Mouse (Mus musculus) forebrain, embryonic 12.5 days (tissue): ENCODE data around the gene Sar1b. TPM values are rescaled to one million over a fixed set of nuclear protein-coding genes. Genes with fewer than 3 reads are reported as not detected.

Experiments used
- ATAC-seq: fragments of 200-750 bp; cut with Nextera tagmentation; 2 replicates; pipeline ENCODE4 v1.8.0; 2017; ENCODE audit warnings: moderate TSS enrichment; ENCODE audit not compliant: low FRiP score
- H3K27ac ChIP-seq: fragments of 300-500 bp; sonication (generic); 2 replicates; pipeline ENCODE4 v1.5.1; 2016; ENCODE audit warnings: mild to moderate bottlenecking
- H3K27me3 ChIP-seq: fragments of 300-500 bp; sonication (generic); 2 replicates; pipeline ENCODE4 v1.6.1; 2016; ENCODE audit warnings: mild to moderate bottlenecking
- H3K36me3 ChIP-seq: fragments of 300-500 bp; sonication (generic); replicated peaks from 2 replicates; pipeline ENCODE4 v1.6.1; 2016; ENCODE audit warnings: mild to moderate bottlenecking
- H3K4me1 ChIP-seq: fragments of 300-500 bp; sonication (generic); 2 replicates; pipeline ENCODE4 v1.6.1; 2016
- H3K4me2 ChIP-seq: fragments of 300-500 bp; sonication (generic); 2 replicates; pipeline ENCODE4 v1.6.1; 2016; ENCODE audit warnings: mild to moderate bottlenecking, moderate library complexity
- H3K4me3 ChIP-seq: fragments of 300-500 bp; sonication (generic); replicated peaks from 2 replicates; pipeline ENCODE4 v1.5.1; 2016; ENCODE audit warnings: mild to moderate bottlenecking
- H3K9ac ChIP-seq: fragments of 300-500 bp; sonication (generic); 2 replicates; pipeline ENCODE4 v1.6.1; 2016; ENCODE audit warnings: mild to moderate bottlenecking
- H3K9me3 ChIP-seq: fragments of 300-500 bp; sonication (generic); 2 replicates; pipeline ENCODE4 v1.6.1; 2016
- WGBS: fragments of 180-500 bp; shearing (Covaris S2); methylation state at CpG from one replicate; pipeline ENCODE4 v1.1.7; 2016; 5-methylcytosine and 5-hydroxymethylcytosine counted together
- polyA plus RNA-seq: library from polyadenylated mRNA; unstranded; fragments of >200 nt; fragmentation: Nextera tagmentation; extraction: Ambion mirVana; gene quantifications from 2 replicates; pipeline ENCODE4 v1.2.1, GENCODE M21; 2016

The Sar1b gene
- polyA plus RNA-seq, 1 experiment from 2014 or later: 115 TPM

- H3K4me3 ChIP-seq: no peak overlapping the region
- H3K27me3 ChIP-seq: no peaks in the 10 kb centered on the region
- no peaks in the 10 kb centered on the region for H3K36me3 ChIP-seq
- no peaks in the 10 kb centered on the region for H3K9me3 ChIP-seq
- no peak for ATAC-seq
- H3K4me1 ChIP-seq: peaks cover 13% of the 10 kb centered on the region; the same call in 1 of the 2 replicates
- WGBS: 70% methylated on average over 3 of the region's 3 CpGs
- H3K4me2 ChIP-seq: no peak overlapping the region
- H3K27ac ChIP-seq: no peak overlapping the region
- H3K9ac ChIP-seq: no peak overlapping the region
Measured at GRCm38 (mm10) chr11:51819964-51820363, 56.5 kb downstream of the Sar1b start.

GRCm38 (mm10) chr11:51820861-51821260 lies 57.4 kb downstream of the Sar1b start:
- H3K36me3 ChIP-seq: no peaks in the 10 kb centered on the region
- no peaks in the 10 kb centered on the region for H3K27me3 ChIP-seq
- no peak overlapping the region for H3K4me3 ChIP-seq
- 44% methylated on average over 11 of the region's 11 CpGs for WGBS
- no peak overlapping the region for H3K9ac ChIP-seq
- no peak overlapping the region for H3K27ac ChIP-seq
- ATAC-seq: no peak
- peaks cover 13% of the 10 kb centered on the region; the same call in 1 of the 2 replicates for H3K4me1 ChIP-seq
- no peak overlapping the region for H3K4me2 ChIP-seq
- H3K9me3 ChIP-seq: no peaks in the 10 kb centered on the region

GRCm38 (mm10) chr11:51822736-51823135 lies 59.2 kb downstream of the Sar1b start:
- Histone ChIP-seq H3K36me3 (no peaks in the 10 kb centered on the region), H3K9ac (no peak overlapping the region), H3K9me3 (no peaks in the 10 kb centered on the region), H3K27ac (no peak overlapping the region), H3K4me3 (no peak overlapping the region), H3K27me3 (no peaks in the 10 kb centered on the region), H3K4me2 (no peak overlapping the region), H3K4me1 (peaks cover 13% of the 10 kb centered on the region; the same call in 1 of the 2 replicates)
- ATAC-seq: no peak
- WGBS: 42% methylated on average over 4 of the region's 4 CpGs

GRCm38 (mm10) chr11:51823271-51823670 lies 59.8 kb downstream of the Sar1b start:
- Histone ChIP-seq H3K4me3 (no peak overlapping the region), H3K4me1 (peaks cover 13% of the 10 kb centered on the region; the same call in 1 of the 2 replicates), H3K9me3 (no peaks in the 10 kb centered on the region), H3K36me3 (no peaks in the 10 kb centered on the region), H3K27me3 (no peaks in the 10 kb centered on the region), H3K27ac (no peak overlapping the region), H3K4me2 (no peak overlapping the region), H3K9ac (no peak overlapping the region)
- WGBS: 84% methylated on average over 11 of the region's 11 CpGs
- no peak for ATAC-seq

- H3K27me3 ChIP-seq: no peaks in the 10 kb centered on the region
- no peak overlapping the region for H3K9ac ChIP-seq
- no peak overlapping the region for H3K27ac ChIP-seq
- no peak overlapping the region for H3K4me2 ChIP-seq
- no peaks in the 10 kb centered on the region for H3K9me3 ChIP-seq
- H3K4me3 ChIP-seq: no peak overlapping the region
- H3K36me3 ChIP-seq: no peaks in the 10 kb centered on the region
- WGBS: 86% methylated on average over 3 of the region's 3 CpGs
- peaks cover 13% of the 10 kb centered on the region; the same call in 1 of the 2 replicates for H3K4me1 ChIP-seq
- no peak for ATAC-seq
Measured at GRCm38 (mm10) chr11:51823963-51824753, 60.7 kb downstream of the Sar1b start.

- Histone ChIP-seq H3K27ac (no peak overlapping the region), H3K4me3 (no peak overlapping the region), H3K9ac (no peak overlapping the region), H3K27me3 (no peaks in the 10 kb centered on the region), H3K9me3 (no peaks in the 10 kb centered on the region), H3K36me3 (no peaks in the 10 kb centered on the region), H3K4me1 (peaks cover 13% of the 10 kb centered on the region; the same call in 1 of the 2 replicates), H3K4me2 (no peak overlapping the region)
- no peak for ATAC-seq
- 92% methylated on average over 19 of the region's 19 CpGs for WGBS
Measured at GRCm38 (mm10) chr11:51824867-51825424, 61.5 kb downstream of the Sar1b start.

- Histone ChIP-seq H3K4me1 (peaks cover 10% of the 10 kb centered on the region; the same call in 1 of the 2 replicates), H3K4me2 (no peak overlapping the region), H3K27me3 (no peaks in the 10 kb centered on the region), H3K9me3 (no peaks in the 10 kb centered on the region), H3K27ac (no peak overlapping the region), H3K36me3 (no peaks in the 10 kb centered on the region), H3K9ac (no peak overlapping the region; the same call in 1 of the 2 replicates), H3K4me3 (no peak overlapping the region)
- no peak for ATAC-seq
- 76% methylated on average over 4 of the region's 4 CpGs for WGBS
Measured at GRCm38 (mm10) chr11:51831962-51832909, 68.7 kb downstream of the Sar1b start.

- Histone ChIP-seq H3K9me3 (no peaks in the 10 kb centered on the region), H3K27ac (no peak overlapping the region), H3K4me3 (no peak overlapping the region), H3K9ac (no peak overlapping the region), H3K27me3 (no peaks in the 10 kb centered on the region), H3K4me2 (no peak overlapping the region), H3K36me3 (no peaks in the 10 kb centered on the region), H3K4me1 (peaks cover 13% of the 10 kb centered on the region; the same call in 1 of the 2 replicates)
- ATAC-seq: no peak
- 75% methylated on average over 5 of the region's 5 CpGs for WGBS
Measured at GRCm38 (mm10) chr11:51832992-51833391, 69.5 kb downstream of the Sar1b start.

GRCm38 (mm10) chr11:51833393-51834066 lies 70.0 kb downstream of the Sar1b start:
- peaks cover 13% of the 10 kb centered on the region; the same call in 1 of the 2 replicates for H3K4me1 ChIP-seq
- WGBS: 92% methylated on average over 10 of the region's 10 CpGs
- ATAC-seq: no peak
- no peak overlapping the region for H3K27ac ChIP-seq
- H3K4me2 ChIP-seq: no peak overlapping the region
- no peak overlapping the region for H3K9ac ChIP-seq
- H3K27me3 ChIP-seq: no peaks in the 10 kb centered on the region
- H3K36me3 ChIP-seq: no peaks in the 10 kb centered on the region
- H3K9me3 ChIP-seq: no peaks in the 10 kb centered on the region
- no peak overlapping the region for H3K4me3 ChIP-seq

- no peaks in the 10 kb centered on the region for H3K27me3 ChIP-seq
- no peak for ATAC-seq
- H3K27ac ChIP-seq: no peak overlapping the region
- no peaks in the 10 kb centered on the region for H3K9me3 ChIP-seq
- H3K9ac ChIP-seq: no peak overlapping the region
- H3K36me3 ChIP-seq: no peaks in the 10 kb centered on the region
- H3K4me1 ChIP-seq: peaks cover 13% of the 10 kb centered on the region; the same call in 1 of the 2 replicates
- no peak overlapping the region for H3K4me3 ChIP-seq
- no peak overlapping the region for H3K4me2 ChIP-seq
- 92% methylated on average over 8 of the region's 8 CpGs for WGBS
Measured at GRCm38 (mm10) chr11:51834067-51834411, 70.6 kb downstream of the Sar1b start.

GRCm38 (mm10) chr11:51835598-51835997 lies 72.1 kb downstream of the Sar1b start:
- Histone ChIP-seq H3K4me2 (no peak overlapping the region), H3K27ac (no peak overlapping the region), H3K9me3 (no peaks in the 10 kb centered on the region), H3K27me3 (no peaks in the 10 kb centered on the region), H3K4me3 (no peak overlapping the region), H3K4me1 (peaks cover 13% of the 10 kb centered on the region; the same call in 1 of the 2 replicates), H3K36me3 (no peaks in the 10 kb centered on the region), H3K9ac (no peak overlapping the region)
- WGBS: 95% methylated on average over 12 of the region's 12 CpGs
- ATAC-seq: no peak
